Mouse (Mus musculus) kidney, adult 8-10 months (tissue): Measurements from ENCODE around the gene Fads6.

Experiments used
- DNase-seq, 2 experiments: peaks; one replicate each; pipeline ENCODE4 v3.0.0; 2022

Fads6 gene

DNA sequence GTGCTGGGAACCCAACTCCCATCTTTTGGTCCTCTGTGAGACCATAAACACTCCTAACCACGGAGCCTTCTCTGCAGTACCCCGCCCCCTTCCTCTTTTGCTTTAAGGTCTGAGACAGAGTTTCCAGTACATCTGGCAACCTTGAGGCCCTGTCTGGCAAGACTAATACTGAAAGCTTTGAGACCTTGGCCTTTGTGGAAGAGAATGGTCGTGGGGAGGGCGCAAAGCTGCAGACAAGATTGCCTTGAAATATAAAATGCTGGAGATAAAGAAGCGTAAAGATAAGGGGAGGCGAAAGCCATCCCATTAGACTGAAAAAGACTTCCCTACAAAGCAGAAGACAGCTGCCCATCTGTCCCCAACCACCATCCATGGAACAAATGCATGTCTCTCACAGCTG is 22.0 kb downstream of the Fads6 start:
- DNase-seq = no peak

DNA sequence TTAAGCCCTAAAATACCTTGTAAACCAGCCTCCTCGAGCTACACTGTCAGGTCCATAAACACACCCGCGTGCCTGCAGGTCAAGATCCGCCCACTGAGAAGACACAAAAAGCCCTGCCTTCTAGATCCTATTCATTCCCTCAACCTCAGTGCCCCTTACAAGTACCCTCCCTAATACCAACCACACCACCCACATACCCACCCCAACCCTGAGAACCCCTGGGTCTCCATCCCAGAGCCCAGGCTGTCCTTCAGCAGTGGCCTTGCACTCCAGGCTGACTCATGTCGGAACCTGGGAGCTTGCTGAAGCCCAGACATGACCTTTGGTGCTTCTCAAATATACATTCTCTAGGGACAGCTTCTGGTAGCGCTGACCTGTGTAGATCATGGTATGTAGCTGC is 22.7 kb downstream of the Fads6 start:
- DNase-seq = no peak

- no peak for DNase-seq
Measured at GRCm38 (mm10) chr11:115274178-115274577, 23.3 kb downstream of the Fads6 start.

DNA sequence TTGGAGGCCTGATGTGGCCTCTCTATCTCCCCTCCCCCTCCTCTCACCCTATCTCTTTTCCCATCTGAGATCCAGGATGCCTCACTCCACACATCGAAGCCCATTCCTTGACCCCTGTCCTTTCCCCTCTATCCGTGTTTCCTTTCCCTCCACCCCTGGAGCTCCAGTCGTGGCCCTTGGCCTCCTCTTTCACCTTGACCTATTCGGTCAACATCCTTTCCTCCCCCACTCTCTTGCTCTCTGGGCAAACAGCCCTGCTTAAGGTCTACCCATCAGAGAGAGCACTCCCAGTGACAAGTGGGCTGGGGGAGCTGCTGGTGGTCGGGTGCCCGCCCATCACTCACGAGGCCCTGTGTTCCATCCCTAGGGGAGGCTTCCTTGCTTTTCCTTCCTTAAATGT is 23.7 kb downstream of the Fads6 start:
- DNase-seq = no peak

DNA sequence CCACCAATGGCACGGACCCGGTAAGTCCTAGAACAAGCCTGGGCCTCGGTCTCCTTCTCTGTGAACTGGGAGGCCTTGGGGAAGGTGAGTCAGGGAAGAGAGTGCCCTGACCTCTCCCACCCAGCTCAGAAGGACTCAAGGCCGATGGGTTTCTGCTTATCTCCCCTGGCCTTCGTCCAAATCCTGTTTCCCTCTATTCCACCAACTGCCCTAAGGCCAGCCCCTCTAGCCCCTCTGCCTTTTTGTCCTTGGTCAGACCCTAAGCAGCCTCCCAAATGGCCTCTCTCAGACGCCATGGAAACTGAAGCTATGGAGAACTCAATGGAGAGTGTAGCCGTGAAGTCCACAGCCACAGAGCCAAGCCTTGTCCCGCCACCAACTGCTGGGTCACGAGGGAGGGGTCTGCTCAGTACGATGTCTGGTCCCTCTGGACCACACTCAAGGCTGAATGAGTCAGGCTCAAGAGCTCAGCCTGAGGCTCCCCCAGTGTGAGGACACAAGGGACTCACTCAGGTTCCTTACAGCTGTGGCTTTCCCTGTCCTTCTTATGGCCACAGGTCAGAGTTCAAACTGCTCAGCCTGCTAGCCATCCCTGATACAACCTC is 24.5 kb downstream of the Fads6 start:
- DNase-seq = no peak

- no peak for DNase-seq
Measured at GRCm38 (mm10) chr11:115271481-115271880, 26.0 kb downstream of the Fads6 start.

GRCm38 (mm10) chr11:115271052-115271451 is 26.4 kb downstream of the Fads6 start:
- DNase-seq = no peak

GRCm38 (mm10) chr11:115270148-115270861 is 27.2 kb downstream of the Fads6 start:
- DNase-seq = peak; percentile 55 to 83

DNA sequence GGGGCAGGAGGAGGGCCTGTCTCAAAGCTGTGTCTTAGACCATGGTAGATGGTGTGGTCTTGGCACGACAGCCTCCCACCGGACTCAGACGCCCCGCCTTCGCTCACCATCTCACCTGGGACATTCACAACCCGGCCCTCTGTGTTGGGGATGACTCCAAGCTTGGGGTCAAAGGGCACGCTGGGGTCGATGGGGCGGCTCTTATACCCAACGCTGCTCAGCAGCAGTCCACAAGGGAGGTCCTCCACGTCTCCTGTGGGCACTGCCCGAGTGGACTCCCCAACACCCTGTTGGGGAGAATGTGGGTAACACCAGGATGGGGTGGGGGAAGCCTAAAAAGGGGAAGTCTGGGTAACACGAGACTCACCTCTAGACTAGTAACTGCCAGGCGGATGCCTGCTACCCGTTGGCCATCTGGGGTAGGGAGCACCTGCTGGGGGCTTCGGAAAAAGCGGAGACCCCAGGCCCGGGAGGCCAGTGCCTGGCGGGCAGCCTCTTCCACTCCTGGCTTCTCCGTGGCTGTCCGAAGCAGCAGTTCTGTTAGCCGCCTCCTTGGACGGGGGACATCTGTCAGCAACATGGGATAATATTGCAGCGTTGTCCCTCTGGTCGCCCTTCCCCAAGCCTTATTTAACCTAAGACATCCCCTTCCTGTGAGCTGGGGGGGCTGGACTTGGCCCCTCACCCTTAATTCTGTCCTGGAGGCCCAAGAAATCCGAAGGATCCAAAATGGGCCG is 28.0 kb downstream of the Fads6 start:
- no peak for DNase-seq

GRCm38 (mm10) chr11:115267958-115268357 is 29.5 kb downstream of the Fads6 start:
- DNase-seq = no peak

- no peak for DNase-seq
Measured at GRCm38 (mm10) chr11:115267061-115267883, 30.2 kb downstream of the Fads6 start, which contains the start of gene Grin2c. Gene Grin2c, minus strand, starts transcription at chr11:115267243.

- DNase-seq = no peak
Measured at GRCm38 (mm10) chr11:115266400-115266778, 31.1 kb downstream of the Fads6 start.

DNA sequence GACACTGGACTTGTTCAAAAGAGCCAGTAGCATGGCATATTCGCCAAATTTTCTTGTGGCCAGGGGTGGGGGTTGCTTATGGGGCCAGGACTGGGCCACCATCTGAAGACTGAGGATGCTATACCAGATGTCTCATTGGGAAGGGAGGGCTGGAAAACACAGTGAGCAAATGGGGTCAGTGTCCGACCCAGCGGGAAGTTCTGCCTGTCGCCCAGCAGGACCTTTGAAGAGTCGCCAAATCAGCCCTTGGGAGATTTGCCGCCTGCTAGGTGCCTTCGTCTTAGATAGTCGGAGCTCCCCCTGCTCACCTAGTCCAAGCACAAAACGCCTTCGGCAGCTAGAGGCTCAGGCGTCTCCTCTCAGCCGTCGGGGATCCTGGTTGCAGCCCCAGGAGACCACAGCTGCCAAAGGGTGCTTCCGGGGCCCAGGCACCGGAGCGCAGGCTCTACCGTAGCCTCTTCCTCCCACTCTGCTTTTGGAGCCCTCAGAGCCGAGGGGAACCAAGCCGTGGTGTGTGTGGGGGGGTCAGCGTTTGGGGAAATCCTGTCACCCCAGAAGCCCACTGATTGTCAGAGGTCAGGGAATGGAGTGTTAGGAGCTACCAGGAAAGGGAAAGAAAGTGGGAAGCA is 31.6 kb downstream of the Fads6 start:
- DNase-seq = no peak

DNA sequence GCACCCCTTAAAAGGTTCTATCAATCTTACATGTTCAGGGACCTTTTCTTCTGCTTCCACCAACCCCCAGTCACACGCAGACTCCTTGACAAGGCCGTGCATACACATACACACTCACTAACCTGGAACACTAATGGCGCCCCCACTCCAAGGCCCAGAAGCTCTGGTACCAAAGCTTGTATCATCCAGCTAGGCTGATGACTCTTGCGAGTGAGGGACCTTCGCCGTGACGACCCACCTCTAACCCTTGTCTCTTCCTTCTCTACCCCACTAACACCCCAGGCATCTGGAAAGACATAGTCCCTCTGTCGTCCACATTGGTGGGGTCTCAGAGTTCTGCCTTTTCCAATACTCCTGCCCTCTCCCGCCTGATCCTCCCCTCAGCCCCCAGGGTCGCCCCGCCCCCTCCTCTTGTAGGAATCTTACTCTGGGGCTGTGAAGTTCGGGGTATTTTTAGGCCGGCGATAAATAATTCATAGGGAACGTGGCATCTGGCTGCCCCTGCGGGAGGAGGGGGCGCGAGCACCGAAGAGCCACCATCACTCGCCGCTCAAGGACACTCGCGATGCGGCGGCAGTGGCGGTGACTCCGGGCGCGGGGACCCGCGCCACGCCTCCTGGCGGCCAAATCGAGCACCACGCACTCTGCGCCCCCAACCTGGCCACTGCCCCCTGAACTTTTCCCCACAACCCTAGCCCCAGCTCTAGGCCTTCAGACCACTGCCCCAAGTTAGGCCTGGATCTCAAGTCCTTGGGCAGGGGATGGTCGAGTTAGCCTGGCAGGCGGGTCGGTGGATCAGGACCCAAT is 32.4 kb downstream of the Fads6 start:
- DNase-seq = no peak

DNA sequence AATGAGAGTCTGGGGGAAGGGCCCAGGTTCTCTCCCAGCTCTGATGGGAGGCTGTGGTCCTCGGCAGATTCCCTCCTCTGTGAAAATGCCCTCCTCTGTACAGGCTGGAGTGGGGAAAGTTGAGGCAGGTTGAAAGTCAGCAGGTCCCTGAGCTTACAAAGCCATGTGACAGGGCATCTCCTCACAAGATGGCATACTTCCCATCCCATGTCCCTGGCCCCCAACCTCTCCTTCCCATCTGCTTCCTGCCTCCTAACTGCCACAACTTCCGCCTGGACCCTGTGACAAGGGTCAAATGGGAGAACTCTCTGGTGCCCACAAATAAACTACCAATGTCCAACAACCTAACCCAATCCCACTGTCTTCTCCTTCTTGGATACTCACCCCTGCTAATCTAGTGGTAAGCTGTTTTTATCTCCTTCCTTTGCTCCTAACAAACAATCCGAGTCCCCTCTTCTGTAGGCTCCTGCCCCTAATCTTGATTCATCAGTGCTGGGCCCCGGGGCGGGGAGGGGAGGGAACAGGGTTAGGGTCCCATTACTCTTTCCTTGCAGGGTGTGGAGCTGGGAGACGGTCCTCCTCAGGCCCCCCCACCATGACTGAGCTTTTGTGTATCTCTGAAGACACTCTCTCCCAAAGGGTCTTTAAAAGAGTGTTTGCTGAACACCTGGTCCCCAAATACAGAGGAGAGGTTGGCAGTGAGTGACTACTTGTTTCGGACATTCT is 33.2 kb downstream of the Fads6 start:
- no peak for DNase-seq

GRCm38 (mm10) chr11:115262954-115263353 is 34.5 kb downstream of the Fads6 start:
- no peak for DNase-seq

DNA sequence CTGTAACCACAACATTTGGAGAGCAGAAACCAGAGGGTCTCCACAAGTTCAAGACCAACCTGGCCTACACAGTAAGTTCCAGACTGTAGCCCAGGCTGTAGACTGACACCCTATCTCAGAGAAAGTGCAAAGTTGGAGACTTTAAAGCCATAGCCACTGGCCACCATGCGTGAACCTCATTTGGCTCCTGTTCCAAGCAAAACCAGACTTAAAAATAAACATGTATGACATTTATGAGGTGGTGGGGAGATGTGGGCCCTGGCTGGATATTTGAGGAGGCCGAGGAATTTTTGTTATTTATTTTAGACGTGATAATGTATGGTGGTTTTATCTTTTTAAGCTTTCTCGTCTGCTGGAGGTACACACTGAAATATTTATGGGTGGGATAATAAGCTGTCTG is 38.3 kb downstream of the Fads6 start:
- no peak for DNase-seq

GRCm38 (mm10) chr11:115257775-115258510 is 39.5 kb downstream of the Fads6 start:
- peak in 1 of 2 experiments; percentile 27 for DNase-seq

DNA sequence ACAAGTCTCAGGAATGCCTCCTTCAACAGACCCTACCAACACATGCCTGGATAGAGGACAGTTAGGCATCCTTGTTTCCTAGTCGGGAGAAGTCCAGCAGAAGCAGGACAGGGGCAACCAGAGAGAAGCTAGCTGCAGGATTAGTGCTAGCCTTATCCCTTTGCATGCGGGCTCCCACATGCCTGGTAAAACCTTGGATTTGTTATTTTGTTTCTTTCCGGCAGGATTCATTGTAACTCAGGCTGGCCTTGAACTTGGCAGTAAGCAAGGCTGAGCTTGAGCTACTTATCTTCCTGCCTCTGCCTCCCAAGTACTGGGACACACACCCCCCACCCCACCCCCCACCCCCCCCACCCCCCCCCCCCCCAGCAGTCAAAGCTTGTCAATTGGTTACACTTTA is 46.2 kb downstream of the Fads6 start:
- DNase-seq = no peak

GRCm38 (mm10) chr11:115250405-115251090 is 46.9 kb downstream of the Fads6 start:
- DNase-seq = no peak
